Mouse (Mus musculus): Measurements from ENCODE around the gene Olfr871. TPM values are rescaled to one million over a fixed set of nuclear protein-coding genes. Genes with fewer than 3 reads are reported as not detected.
"Not testable (repeated sequence)": the region's sequence is repeated elsewhere in the genome, so short reads cannot be mapped to it uniquely, and the experiment has no call there.

The Olfr871 gene
- total RNA-seq (2017): not detected in 2 replicates

DNA sequence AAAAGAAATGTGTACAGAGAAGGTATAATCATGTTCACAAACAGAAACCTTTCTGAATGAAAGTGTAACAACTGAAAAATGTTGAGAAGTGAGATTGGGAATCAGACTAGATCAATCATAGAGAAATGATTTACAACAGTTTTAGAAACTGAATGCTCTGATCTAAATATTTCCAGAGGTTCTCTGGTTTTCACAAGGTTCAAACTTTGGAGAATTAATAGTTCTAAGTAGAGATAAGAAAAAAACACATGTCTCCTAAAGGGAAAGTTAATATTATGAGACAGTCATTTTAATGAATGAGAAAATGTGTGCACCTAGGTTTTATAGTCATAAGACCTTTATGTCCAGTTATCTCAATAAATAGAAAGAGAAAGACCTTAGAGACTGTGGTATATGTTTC is at the start of gene Olfr871:
Olfr871 (plus strand) TSS at position 301 of the 400 bp plus-strand sequence.
- ATAC-seq (ENCODE audit: extremely low read depth, insufficient number of reproducible peaks, low FRiP score, poor library complexity, severe bottlenecking): no peak

DNA sequence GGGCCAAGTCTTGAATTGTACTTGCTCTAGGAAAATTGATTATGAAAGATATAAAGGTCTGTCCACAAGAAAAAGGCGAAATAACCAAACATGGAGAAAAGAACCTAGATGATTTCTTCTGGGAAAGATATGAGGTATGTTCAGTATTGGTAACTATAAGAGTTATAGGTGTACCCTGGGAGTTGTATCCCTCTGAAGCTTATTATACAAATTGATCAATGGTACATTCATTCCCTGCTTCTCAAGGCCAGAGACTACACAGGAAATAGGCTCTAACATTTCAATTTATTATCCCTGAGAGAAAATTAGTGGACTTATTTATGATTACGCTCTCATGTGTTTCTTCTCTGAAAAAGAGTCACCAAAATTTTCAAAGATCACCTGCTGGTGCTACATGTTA is 38.0 kb upstream of the Olfr871 start, which contains the start of gene Olfr870:
Olfr870 (minus strand) TSS at position 101 of the 400 bp plus-strand sequence.
- no peak for ATAC-seq (ENCODE audit: extremely low read depth, insufficient number of reproducible peaks, low FRiP score, poor library complexity, severe bottlenecking)

DNA sequence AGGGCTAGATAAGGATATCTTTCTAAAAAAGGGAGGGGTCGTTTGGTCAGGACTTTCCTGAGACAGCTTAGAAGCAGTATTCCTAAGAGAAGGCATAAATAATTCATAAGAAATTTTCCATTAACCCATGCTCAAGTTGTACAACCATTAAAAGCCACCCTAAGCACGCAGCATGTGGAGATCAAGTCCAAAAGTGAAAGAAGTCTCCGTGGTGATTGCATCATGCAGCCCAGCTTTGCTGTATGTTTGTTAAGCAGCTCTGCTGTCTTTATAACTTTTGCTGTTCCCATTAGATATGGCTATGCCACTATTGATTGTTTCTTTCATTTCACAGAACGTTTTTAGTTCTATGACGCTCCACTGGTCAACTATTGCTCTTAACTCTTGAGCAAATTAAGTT is 32.5 kb upstream of the Olfr871 start:
- ATAC-seq (ENCODE audit: extremely low read depth, insufficient number of reproducible peaks, low FRiP score, poor library complexity, severe bottlenecking): no peak

DNA sequence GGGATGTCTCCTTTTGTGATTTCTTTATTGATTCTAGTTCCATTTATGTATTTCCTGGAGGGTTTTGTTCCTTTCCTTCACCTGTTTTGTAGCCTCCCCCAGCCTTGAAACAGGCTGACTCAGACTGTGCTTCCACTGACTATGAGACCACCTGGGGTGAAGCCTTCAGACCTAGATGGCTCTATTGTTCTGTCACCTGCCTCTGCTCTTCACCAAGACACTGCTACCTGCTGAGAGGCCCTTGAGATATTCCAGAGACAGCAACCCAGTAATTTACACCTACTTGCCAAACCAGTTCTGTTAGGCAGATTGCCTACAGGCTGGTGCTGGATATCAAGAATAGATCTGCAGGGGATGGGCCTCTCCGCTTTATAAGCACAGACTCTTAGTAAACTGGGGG is 9.9 kb upstream of the Olfr871 start:
- ATAC-seq (ENCODE audit: extremely low read depth, insufficient number of reproducible peaks, low FRiP score, poor library complexity, severe bottlenecking): no peak

DNA sequence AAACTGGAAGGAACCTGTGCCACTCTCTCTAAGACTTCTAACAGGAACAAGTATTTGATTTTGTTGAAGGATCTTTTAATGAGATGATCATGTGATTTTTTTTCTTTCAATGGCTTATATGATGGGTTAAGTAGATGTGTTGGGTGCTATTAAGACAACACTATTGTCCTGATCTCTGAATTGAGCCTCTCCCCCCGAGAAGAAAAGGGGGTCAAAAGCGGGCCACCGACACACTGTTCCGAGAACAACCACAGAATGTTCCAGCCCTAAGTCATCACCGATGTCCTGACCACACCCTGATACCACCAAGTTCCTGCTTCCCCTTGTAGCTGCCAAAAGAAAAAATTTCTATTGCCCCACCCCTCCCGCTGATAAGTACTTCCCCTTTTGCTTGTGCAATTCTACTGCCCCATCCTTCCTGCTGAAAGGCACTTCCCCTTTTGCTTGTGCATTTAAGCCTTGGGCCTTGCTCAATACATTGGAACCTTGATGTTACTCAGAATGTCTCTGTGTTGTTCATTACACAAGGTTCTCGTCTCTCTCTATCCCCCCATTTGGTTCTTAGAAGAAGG is 8.5 kb upstream of the Olfr871 start:
- not testable (repeated sequence) for ATAC-seq (ENCODE audit: extremely low read depth, insufficient number of reproducible peaks, low FRiP score, poor library complexity, severe bottlenecking)

DNA sequence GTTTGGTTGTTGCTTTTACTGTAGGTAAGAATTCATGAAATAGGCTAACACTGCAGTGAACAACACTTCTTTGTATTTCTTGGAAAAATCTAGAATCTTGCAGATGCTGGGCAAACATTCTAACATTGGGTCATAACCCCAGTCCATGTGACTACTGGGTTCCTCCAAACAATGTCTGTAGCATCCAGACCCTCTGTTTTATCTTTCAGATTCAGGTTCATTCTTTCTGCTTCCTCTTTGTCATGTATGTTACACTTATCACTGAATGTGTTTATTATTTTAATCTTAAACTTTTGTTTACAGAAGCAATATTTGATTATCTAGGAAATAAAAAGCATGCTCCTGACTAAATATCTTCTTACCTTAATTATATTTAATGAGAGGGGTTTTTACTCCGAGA is 1.2 kb upstream of the Olfr871 start:
- no peak for ATAC-seq (ENCODE audit: extremely low read depth, insufficient number of reproducible peaks, low FRiP score, poor library complexity, severe bottlenecking)

DNA sequence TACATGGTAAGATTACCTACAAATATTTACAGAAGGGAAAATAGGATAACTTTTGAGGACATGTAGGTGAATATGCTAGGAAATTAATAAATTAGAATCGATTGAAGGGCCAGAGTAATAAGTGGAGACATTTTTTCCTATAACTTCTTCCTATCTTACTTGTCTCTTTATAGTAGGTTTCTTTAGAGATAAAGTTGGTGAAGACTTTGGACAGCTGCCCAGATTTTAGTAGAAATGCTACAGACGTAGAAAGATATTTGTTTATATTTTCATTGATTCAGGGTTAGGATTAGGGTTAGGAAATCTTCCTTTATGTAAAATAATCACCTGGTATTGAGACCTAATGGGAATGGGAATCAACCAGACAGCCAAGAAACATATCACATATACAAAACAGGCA is 530 bp upstream of the Olfr871 start:
- ATAC-seq (ENCODE audit: extremely low read depth, insufficient number of reproducible peaks, low FRiP score, poor library complexity, severe bottlenecking): no peak

DNA sequence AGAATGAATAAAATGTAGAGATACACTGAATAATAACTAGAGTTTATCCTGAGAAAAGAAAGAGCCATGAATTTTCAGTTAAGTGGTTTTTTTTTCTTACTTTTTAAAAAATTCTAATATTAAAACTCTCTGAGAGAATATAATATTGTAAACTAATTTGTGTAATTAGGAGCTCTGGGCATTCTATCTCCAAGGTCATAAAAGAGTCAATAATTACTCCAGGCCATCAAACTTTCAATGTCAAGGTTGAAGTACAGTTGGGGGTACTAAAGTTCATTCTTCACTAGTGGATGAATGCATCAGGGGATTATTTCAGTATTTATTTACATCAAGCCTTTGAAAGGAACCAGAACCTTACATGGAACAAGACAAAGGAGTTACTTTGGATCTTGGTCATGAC is 24.8 kb downstream of the Olfr871 start, which contains the start of gene Olfr872:
Olfr872 (plus strand) TSS at position 301 of the 400 bp plus-strand sequence.
- no peak for ATAC-seq (ENCODE audit: extremely low read depth, insufficient number of reproducible peaks, low FRiP score, poor library complexity, severe bottlenecking)

DNA sequence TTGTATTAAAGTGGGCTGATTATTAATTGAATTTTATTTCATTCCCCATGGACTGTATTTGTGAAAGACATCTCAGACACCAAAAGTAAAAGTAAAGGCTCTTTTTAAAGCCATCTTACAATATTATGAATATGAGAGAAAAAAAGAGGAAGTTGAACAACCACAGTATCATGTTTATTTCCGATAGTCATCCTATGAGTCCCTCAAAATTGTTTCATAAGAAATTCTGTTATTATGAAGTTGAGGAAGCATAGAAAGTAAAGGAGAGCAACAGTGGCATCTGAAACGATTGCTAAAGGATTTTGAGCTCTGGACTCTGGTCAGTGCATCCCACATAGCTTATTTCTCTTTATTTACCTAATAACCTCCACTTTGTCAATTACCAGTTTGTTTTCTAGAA is 25.4 kb downstream of the Olfr871 start:
- no peak for ATAC-seq (ENCODE audit: extremely low read depth, insufficient number of reproducible peaks, low FRiP score, poor library complexity, severe bottlenecking)

Other genes with a start within 250 kb of the Olfr871 start
- gene Olfr866, start 184.2 kb upstream of the Olfr871 start, total RNA-seq (2017): not detected in 2 replicates
- not detected in 2 replicates for gene Olfr867, start 154.6 kb upstream of the Olfr871 start, total RNA-seq (2017)
- gene Olfr868, start 113.6 kb upstream of the Olfr871 start, total RNA-seq (2017): not detected in 2 replicates
- not detected in 2 replicates for gene Olfr869, start 83.2 kb upstream of the Olfr871 start, total RNA-seq (2017)
- gene Olfr870, start 38.1 kb upstream of the Olfr871 start, total RNA-seq (2017): not detected in 2 replicates
- not detected in 2 replicates for gene Olfr872, start 24.9 kb downstream of the Olfr871 start, total RNA-seq (2017)
- not detected in 2 replicates for gene Olfr39, start 70.1 kb downstream of the Olfr871 start, total RNA-seq (2017)
- not detected in 2 replicates for gene Olfr873, start 86.3 kb downstream of the Olfr871 start, total RNA-seq (2017)
- gene Olfr18, start 123.9 kb downstream of the Olfr871 start, total RNA-seq (2017): 0.35 TPM in 1 of 2 replicates, not detected in the other
- 2.3 and 2.7 TPM in 2 replicates for gene Zfp560, start 173.0 kb downstream of the Olfr871 start, total RNA-seq (2017)
- 37.8 and 56.6 TPM in 2 replicates for gene Zfp26, start 248.0 kb downstream of the Olfr871 start, total RNA-seq (2017)

Measured in neutrophil, adult 5-6 weeks (primary cell).